Mouse (Mus musculus) olfactory bulb, adult 2 months (tissue): ENCODE data around the gene Tmprss7.

Source experiments
- CTCF ChIP-seq: fragments of 200-500 bp; IDR thresholded peaks from 2 replicates; pipeline ENCODE4 v1.5.1; 2012; ENCODE audit warnings: low read depth, mild to moderate bottlenecking, low read length, moderate library complexity; ENCODE audit not compliant: insufficient read depth
- POLR2A ChIP-seq: fragments of 200-500 bp; IDR thresholded peaks from 2 replicates; pipeline ENCODE4 v1.6.1; 2012; ENCODE audit warnings: mild to moderate bottlenecking, low read depth, low read length, moderate library complexity; ENCODE audit not compliant: insufficient read depth

DNA sequence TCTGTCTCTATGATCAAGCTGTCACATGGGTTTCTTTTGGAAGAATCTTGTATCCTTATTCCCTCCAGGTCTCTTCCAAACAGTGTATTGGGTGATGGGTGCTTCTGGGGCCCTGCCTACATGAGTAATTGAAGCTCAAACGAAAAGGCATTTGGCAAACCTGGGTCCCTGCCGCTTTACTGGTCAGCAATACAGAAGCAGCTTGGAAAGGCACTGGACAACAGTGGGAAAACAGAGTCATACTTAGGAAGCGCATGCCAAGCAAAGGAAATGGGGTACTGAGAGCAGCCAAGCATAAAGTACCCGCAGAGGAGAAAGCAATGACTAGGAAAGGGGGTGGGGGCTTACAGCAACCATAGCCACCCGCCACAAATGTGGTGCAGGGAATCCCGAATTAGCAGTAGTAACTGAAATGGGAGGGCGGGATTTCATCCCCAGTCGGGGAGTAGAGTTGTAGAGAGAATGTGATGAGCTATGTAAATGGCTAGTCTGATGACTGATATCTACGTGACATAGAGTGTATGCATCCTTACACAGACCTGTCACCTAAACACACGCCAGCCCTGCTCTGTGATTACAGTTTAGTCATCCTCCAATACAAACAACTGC is 26.7 kb upstream of the Tmprss7 start:
- TF ChIP-seq CTCF, result no peak
- no peak for TF ChIP-seq POLR2A
